Mouse (Mus musculus) G1E (cell line): ENCODE results near the gene Pak1. TPM values are rescaled to one million over a fixed set of nuclear protein-coding genes. Genes with fewer than 3 reads are reported as not detected.
"Not testable (repeated sequence)": the region's sequence is repeated elsewhere in the genome, so short reads cannot be mapped to it uniquely, and the experiment has no call there.

Experiments used
- ATAC-seq: 2 replicates; pipeline ENCODE4 v1.8.0; 2016; ENCODE audit warnings: mild to moderate bottlenecking; ENCODE audit not compliant: insufficient number of reproducible peaks, poor library complexity, low FRiP score, severe bottlenecking; ENCODE audit errors: extremely low read depth
- DNase-seq: peaks from one replicate; pipeline ENCODE4 v3.0.0; 2012; ENCODE audit warnings: low spot score
- H3K27me3 ChIP-seq: 2 replicates; pipeline ENCODE4 v1.6.1; 2012; ENCODE audit warnings: mild to moderate bottlenecking, low read length, inconsistent platforms; ENCODE audit not compliant: insufficient read depth
- H3K36me3 ChIP-seq: replicated peaks from 2 replicates; pipeline ENCODE3; 2012; ENCODE audit warnings: mild to moderate bottlenecking, inconsistent platforms
- H3K4me1 ChIP-seq: 2 replicates; pipeline ENCODE4 v1.6.1; 2012; ENCODE audit warnings: low read depth, low read length, inconsistent platforms, mixed read lengths; ENCODE audit not compliant: insufficient read depth
- H3K4me3 ChIP-seq: 2 replicates; pipeline ENCODE4 v1.5.1; 2012; ENCODE audit warnings: low read depth, mild to moderate bottlenecking, inconsistent platforms, low read length, moderate library complexity, mixed read lengths
- H3K9me3 ChIP-seq: replicated peaks from 2 replicates; pipeline ENCODE4 v1.6.1; 2012; ENCODE audit warnings: inconsistent platforms
- CTCF ChIP-seq: IDR thresholded peaks from 2 replicates; pipeline ENCODE4 v1.5.1; 2012; ENCODE audit warnings: low read depth, low read length, inconsistent platforms, mixed read lengths
- GATA1 ChIP-seq: IDR thresholded peaks from 2 replicates; pipeline ENCODE4 v1.6.1; 2012; ENCODE audit warnings: borderline replicate concordance, low read length, inconsistent platforms, mixed read lengths
- GATA2 ChIP-seq: IDR thresholded peaks from 2 replicates; pipeline ENCODE4 v1.6.1; 2012; ENCODE audit warnings: low read depth, low read length, inconsistent platforms, borderline replicate concordance
- POLR2AphosphoS5 ChIP-seq: IDR thresholded peaks from 2 replicates; pipeline ENCODE4 v1.6.1; 2012; ENCODE audit warnings: low read depth, low read length, inconsistent platforms; ENCODE audit not compliant: insufficient replicate concordance
- TAL1 ChIP-seq: conservative IDR thresholded peaks from 2 replicates; pipeline ENCODE4 v1.6.1; 2012; ENCODE audit warnings: low read depth, low read length, inconsistent platforms, mixed read lengths
- polyA plus RNA-seq: library from polyadenylated mRNA; stranded (reverse); fragments of >175 nt; gene quantifications from 2 replicates; pipeline ENCODE4 v1.2.3, GENCODE M21; 2012
- total RNA-seq, 2 experiments: library from RNA; stranded (forward) in 1 of 2; stranded (reverse) in 1 of 2; fragments of 200-1000 nt in 1 of 2; fragments of >200 nt in 1 of 2; fragmentation: Nextera tagmentation in 1 of 2; gene quantifications; 2 replicates each; pipeline ENCODE4 v1.2.3; 2014 to 2017

Gene Pak1
- total and polyA plus RNA-seq, 3 experiments = 0.15 to 0.16 TPM; not detected in 1

GRCm38 (mm10) chr7:97842806-97843570, 54.6 kb downstream of the Pak1 start:
- peaks cover 4% of the 10 kb centered on the region for H3K27me3 ChIP-seq
- DNase-seq (no peak), ATAC-seq (no peak)
- no peak overlapping the region for H3K4me3 ChIP-seq
- H3K4me1 ChIP-seq = no peaks in the 10 kb centered on the region
- TF ChIP-seq GATA2 = no peak
- H3K9me3 ChIP-seq = no peaks in the 10 kb centered on the region
- no peaks in the 10 kb centered on the region for H3K36me3 ChIP-seq

GRCm38 (mm10) chr7:97844419-97844818, 56.1 kb downstream of the Pak1 start:
- H3K9me3 ChIP-seq = no peaks in the 10 kb centered on the region
- TF ChIP-seq GATA2 (no peak), GATA1 (no peak), TAL1 (no peak), POLR2AphosphoS5 (no peak), CTCF (no peak)
- H3K4me3 ChIP-seq = no peak overlapping the region

GRCm38 (mm10) chr7:97845546-97845945, 57.2 kb downstream of the Pak1 start:
- H3K36me3 ChIP-seq = no peaks in the 10 kb centered on the region
- no peaks in the 10 kb centered on the region for H3K4me1 ChIP-seq
- TF ChIP-seq CTCF (no peak), GATA2 (no peak), TAL1 (no peak), GATA1 (no peak), POLR2AphosphoS5 (no peak)
- H3K4me3 ChIP-seq = no peak overlapping the region
- peaks cover 4% of the 10 kb centered on the region for H3K27me3 ChIP-seq
- H3K9me3 ChIP-seq = no peaks in the 10 kb centered on the region
- no peak for ATAC-seq
- no peak for DNase-seq

More at GRCm38 (mm10) chr7:97844419-97844818, 56.1 kb downstream of the Pak1 start:
- Histone ChIP-seq H3K36me3 (no peaks in the 10 kb centered on the region), H3K27me3 (peaks cover 4% of the 10 kb centered on the region), H3K4me1 (no peaks in the 10 kb centered on the region)
- no peak for ATAC-seq
- no peak for DNase-seq

- DNase-seq = no peak
- H3K27me3 ChIP-seq = peaks cover 4% of the 10 kb centered on the region
- no peaks in the 10 kb centered on the region for H3K9me3 ChIP-seq
- TF ChIP-seq TAL1 (no peak), GATA2 (no peak)
- no peak for ATAC-seq
- H3K4me1 ChIP-seq = no peaks in the 10 kb centered on the region
- H3K36me3 ChIP-seq = no peaks in the 10 kb centered on the region
- no peak overlapping the region for H3K4me3 ChIP-seq
These were observed 58.2 kb downstream of the Pak1 start for GRCm38 (mm10) chr7:97846539-97846938.

- not testable (repeated sequence) for ATAC-seq, H3K27me3 ChIP-seq, H3K4me3 ChIP-seq, DNase-seq, H3K36me3 ChIP-seq, H3K9me3 ChIP-seq, H3K4me1 ChIP-seq
These were observed 61.2 kb downstream of the Pak1 start for GRCm38 (mm10) chr7:97849557-97849956.

- no peaks in the 10 kb centered on the region for H3K36me3 ChIP-seq
- H3K4me1 ChIP-seq = no peaks in the 10 kb centered on the region
- DNase-seq (no peak), ATAC-seq (no peak)
- H3K4me3 ChIP-seq = no peak overlapping the region
- no peaks in the 10 kb centered on the region for H3K9me3 ChIP-seq
- H3K27me3 ChIP-seq = no peaks in the 10 kb centered on the region; the same call in 1 of the 2 replicates
- TF ChIP-seq GATA2 = no peak
- no peak for TF ChIP-seq GATA1
- no peak for TF ChIP-seq TAL1
- TF ChIP-seq CTCF = no peak
- no peak for TF ChIP-seq POLR2AphosphoS5
These were observed 62.0 kb downstream of the Pak1 start for GRCm38 (mm10) chr7:97850331-97850730.

GRCm38 (mm10) chr7:97863512-97863911, 75.2 kb downstream of the Pak1 start:
- Histone ChIP-seq H3K27me3 (0 out of 2 replicates have a peak, but pooled peaks cover 2% of the 10 kb centered on the region), H3K4me1 (no peaks in the 10 kb centered on the region), H3K9me3 (no peaks in the 10 kb centered on the region), H3K4me3 (no peak overlapping the region), H3K36me3 (no peaks in the 10 kb centered on the region)
- DNase-seq (no peak), ATAC-seq (no peak)
- TF ChIP-seq CTCF (no peak), GATA2 (no peak), POLR2AphosphoS5 (no peak), GATA1 (no peak), TAL1 (no peak)
